Mouse (Mus musculus) adrenal gland, adult 8-10 months (tissue): ENCODE measurements around the gene Pradc1. TPM values are rescaled to one million over a fixed set of nuclear protein-coding genes. Genes with fewer than 3 reads are reported as not detected.

Experiments
- DNase-seq: peaks from one replicate; pipeline ENCODE4 v3.0.0; 2022
- total RNA-seq, 4 experiments: library from RNA; stranded (reverse); gene quantifications; 2 replicates each; pipeline ENCODE4 v1.2.4; 2022

Pradc1 gene
- 10 to 100 TPM; 11.5 to 16.4 (median 13.9) TPM for total RNA-seq

DNA sequence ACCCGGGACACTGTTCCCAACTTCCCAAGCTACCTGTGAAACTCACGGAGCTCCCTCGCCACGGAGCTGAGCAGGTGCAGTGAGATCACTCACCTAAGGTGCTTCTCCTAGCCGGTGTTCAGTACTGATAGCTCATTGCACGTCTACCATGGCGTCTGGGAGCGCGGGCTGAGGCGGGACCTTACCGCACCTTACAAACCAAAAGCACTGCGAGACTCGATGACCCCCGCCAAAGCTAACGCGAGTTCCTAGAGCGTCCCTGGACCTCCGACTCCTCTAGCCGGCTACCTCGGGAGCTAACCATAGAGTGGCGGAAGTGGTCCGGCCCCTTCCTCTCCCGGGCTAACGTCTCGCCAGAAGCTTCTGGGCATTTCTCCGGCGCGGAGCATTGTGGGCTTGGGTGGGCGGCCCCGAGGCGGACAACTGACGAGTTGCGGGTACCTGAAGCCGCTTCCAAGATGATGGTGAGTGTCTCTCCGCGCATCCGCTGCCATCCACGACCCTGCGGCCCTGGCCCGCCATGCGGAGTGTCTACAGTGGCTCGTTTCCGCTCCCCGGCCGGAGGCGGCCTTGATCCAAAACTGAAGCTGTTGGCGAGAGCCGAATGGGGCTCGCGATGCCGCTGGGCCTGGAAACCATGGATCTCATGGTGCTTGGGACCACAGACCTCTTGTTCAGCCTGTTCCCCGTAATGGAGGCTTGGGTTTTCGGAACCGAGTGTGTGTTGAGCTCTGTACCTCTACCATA lies at the start of gene Pradc1:
Gene Pradc1, minus strand, starts transcription at position 307 of the 747 bp plus-strand sequence.
- DNase-seq = peak; percentile 98

GRCm38 (mm10) chr6:85500416-85500815 lies 48.6 kb upstream of the Pradc1 start:
- DNase-seq = no peak

GRCm38 (mm10) chr6:85498147-85498546 lies 46.4 kb upstream of the Pradc1 start:
- no peak for DNase-seq

- DNase-seq = no peak
Measured at GRCm38 (mm10) chr6:85496976-85497375, 45.2 kb upstream of the Pradc1 start.

DNA sequence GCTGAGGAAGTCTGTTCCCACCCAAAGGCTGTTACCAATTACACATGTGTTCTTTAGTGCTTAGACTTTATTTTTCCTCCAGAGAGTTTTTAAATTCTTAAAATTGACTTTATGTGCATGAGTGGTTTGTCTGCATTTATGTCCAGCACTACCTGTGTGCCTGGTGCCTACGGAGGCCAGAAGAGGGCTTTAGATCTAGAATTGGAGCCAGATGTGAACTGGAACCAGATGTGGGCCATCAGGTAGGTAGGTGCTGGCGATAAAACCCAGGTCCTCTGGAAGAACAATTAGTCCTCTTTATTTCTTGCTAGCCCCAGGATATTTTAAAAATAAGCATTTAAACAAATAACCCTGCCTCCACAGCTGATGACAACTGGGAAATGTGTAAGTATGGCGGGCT lies 39.8 kb upstream of the Pradc1 start:
- no peak for DNase-seq

GRCm38 (mm10) chr6:85490252-85490651 lies 38.5 kb upstream of the Pradc1 start:
- no peak for DNase-seq

GRCm38 (mm10) chr6:85489717-85490116 lies 37.9 kb upstream of the Pradc1 start:
- no peak for DNase-seq

DNA sequence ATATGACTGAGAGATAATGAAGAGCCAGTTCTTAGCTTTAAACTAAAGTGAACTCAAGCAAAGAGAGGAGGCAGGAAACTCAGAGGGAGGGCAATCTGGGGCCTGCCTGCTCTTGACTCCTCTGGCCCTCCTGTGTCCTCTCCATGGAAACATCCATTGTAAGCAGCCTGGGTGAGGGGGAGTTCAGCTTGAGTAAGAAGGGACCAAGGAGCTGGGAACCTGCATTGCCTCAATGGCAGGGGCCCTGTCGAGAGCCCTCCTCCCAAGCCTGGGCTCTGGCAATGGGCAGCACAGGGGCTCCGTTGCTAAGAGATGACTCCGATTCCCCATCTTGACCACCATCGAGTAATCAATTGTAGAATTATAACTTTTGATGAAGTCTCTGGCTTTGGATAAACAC lies 36.7 kb upstream of the Pradc1 start:
- DNase-seq = no peak

GRCm38 (mm10) chr6:85485738-85486137 lies 34.0 kb upstream of the Pradc1 start:
- no peak for DNase-seq

DNA sequence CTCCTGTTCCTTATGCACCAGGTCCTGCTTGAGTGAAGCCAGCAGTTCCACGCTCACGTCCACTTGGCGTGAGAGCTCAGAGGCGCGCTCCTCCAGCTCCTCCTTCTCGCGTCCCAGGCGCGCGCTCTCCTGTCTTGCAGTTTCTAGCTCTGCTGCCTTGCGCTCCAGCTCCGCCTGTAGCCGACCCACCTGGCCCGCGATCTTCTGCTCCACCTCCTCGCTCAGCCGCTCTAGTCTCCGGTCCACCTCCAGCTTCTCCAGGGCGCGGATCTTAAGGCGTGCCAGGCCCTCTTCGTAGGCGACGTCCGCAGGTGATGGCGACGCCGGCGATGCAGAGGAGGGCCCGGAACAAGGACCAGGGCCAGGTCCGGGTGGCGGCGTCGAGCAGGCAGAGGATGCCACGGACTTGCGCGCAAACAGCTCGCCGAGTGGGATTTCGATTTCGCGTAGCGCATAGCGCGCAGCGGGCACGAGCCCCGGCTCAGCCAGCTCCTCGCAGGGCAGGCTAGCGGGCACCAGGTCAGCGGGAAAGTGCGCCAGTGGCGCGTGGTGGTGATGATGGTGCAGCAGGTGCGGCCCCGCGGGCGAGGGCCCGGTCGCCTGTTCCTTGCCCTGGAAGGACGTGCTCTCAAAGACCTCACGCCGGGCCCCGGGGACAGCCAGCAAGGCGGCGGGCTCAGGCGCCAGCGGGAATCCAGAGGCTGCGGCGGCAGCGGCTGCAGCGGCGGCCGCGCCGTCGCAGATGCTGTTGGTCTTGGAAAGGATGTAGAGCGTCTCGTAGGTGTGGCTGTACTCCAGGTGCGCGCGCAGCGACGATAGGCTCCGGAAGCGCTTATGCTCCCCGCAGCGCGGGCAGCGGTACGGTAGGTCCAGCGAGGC lies 32.3 kb upstream of the Pradc1 start:
- no peak for DNase-seq

DNA sequence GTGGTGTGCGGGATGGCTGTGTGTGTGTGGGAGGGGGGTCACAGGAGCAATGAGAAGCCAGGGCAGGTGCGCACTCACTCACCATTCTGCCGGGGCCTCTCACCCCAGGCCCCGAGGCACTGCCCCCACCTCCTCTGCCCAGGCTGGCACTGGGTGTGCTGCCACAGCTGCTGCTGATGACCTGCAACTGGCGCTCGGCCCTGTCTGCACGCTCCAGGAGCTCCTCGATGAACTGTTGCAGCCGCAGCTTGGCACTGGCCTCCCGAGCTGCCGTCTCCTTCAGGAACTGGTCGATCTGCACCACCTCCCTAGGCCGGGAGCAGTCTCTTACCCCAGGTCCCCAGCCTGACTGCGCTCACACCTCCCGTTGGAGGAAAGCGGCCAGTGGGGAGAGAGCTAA lies 28.9 kb upstream of the Pradc1 start:
- no peak for DNase-seq

- no peak for DNase-seq
Measured at GRCm38 (mm10) chr6:85479979-85480378, 28.2 kb upstream of the Pradc1 start.

GRCm38 (mm10) chr6:85478416-85478815 lies 26.6 kb upstream of the Pradc1 start:
- no peak for DNase-seq

GRCm38 (mm10) chr6:85477366-85477917 lies 25.7 kb upstream of the Pradc1 start:
- DNase-seq = no peak

DNA sequence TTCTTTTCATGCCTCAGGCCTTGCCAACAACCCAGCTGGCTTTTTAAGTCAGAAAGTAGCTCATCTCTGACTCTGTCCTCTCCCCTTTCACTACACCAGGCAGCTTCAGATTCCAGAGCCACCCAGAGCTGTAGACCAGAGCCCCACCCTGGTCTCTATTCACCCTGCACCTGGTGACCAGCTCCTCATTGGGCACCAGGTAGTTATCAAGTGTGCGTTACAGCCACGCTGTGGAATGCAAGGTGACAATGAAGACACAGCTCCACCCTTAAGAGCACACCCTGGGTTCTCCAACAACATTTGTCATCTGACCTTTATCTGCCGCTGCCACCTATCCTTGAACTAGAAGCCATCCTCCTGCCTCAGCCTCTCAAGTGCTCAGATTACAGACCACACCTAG lies 23.8 kb upstream of the Pradc1 start:
- DNase-seq = no peak

DNA sequence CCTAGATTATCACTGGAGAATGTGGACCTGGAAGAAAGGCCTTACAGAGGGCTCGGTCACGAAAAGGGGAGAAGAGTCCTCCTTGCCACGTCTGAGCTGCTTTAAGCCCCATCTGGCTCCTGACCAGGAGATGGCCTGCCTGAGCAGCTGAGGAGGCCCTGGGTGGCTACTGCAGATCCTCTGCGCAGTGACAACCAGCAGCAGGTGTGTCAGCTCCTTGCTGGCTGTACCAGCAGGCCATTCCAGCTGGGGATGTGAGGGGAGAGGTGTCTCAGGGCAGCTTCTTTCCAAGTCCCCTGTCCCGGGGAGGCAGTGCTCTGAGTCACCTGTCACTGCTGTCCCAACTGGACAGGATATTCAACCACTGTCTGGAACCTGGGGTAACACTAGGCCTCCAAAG lies 20.8 kb upstream of the Pradc1 start:
- no peak for DNase-seq

GRCm38 (mm10) chr6:85471962-85472361 lies 20.2 kb upstream of the Pradc1 start:
- no peak for DNase-seq

- peak; percentile 47 for DNase-seq
Measured at GRCm38 (mm10) chr6:85469660-85470430, 18.1 kb upstream of the Pradc1 start.

- no peak for DNase-seq
Measured at GRCm38 (mm10) chr6:85465381-85465780, 13.6 kb upstream of the Pradc1 start.

DNA sequence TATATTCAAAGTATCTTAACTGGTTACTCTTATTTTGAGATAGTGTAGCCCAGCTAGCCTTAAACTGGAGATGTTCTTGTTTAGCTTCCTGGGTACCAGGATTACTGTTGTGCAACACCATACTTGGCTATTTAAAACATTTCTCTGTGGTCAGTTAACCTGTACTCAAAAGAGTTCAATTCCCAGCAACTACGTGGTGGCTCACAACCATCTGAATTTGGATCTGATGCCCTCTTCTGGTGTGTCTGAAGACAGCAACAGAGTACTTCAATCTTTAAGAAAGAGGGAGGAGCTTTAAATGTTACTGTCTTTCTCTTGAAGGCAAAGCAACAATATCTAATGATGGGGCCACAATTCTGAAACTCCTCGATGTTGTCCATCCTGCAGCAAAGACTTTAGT lies 7.9 kb upstream of the Pradc1 start:
- no peak for DNase-seq

DNA sequence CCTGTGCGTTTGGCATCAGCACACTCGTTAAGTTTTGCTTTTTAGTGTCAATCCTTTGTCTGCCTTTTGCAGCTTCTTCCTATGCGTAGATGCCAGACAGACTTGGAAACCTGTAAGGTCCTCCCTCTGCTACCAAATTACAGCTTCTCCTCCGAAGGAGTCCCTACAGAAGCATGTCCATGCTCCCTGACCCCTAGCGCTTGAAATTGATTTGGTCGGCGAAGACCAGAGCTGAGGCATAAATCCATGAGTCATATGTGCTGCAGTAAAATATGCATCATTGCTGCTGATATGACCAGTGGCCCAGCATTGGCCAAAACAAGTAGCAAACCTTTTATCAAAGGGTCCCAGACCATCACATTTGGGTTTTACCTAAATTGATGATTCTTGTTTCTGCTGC lies 1.0 kb upstream of the Pradc1 start:
- DNase-seq = peak; percentile 32

DNA sequence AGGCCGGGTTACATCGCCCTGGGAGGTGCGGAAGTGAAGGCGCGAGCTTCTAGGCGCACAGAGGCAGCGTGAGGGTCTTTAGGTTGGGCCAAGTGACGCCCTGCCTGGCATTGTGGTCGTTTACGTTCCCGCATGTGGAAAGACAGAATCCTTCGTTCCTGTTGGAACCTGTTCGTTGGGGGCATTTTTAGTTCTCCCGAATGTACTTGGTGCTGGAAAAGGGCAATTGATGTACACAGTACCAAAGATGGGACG lies 568 bp upstream of the Pradc1 start:
- no peak for DNase-seq
